Mouse (Mus musculus) ovary, adult 2 months (tissue): ENCODE data around the gene Gm20854. TPM values are rescaled to one million over a fixed set of nuclear protein-coding genes. Genes with fewer than 3 reads are reported as not detected.

Source experiments
- polyA plus RNA-seq: library from polyadenylated mRNA; depleted of rRNA; stranded (reverse); fragments of >200 nt; gene quantifications from 2 replicates; pipeline ENCODE4 v1.2.3, GENCODE M21; 2012; rRNA removed

Gm20854 gene
- not detected in 2 replicates for polyA plus RNA-seq

DNA sequence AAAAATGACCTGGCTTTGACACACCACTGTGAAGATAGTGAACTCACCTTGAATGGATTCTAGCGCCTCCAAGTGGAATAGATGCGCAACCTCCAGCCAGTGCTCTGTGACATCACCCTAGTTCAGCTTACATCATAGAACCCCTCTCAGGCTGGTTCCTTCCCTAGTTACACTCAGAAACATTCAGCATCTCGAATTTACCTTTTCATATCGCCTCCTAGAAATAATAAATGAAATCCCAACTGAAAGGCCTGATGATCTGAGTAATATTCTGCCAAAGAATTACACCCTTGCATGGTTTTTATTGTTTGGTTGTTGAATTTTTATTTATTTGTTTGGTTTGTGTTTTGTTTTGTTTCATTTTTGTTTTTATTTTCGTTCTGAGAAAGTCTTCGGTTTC is at the start of gene Gm20854:
Gm20854 (minus strand) TSS at position 101 of the 400 bp plus-strand sequence.

